Mouse (Mus musculus): Measurements from ENCODE around the gene Rhoc. TPM values are rescaled to one million over a fixed set of nuclear protein-coding genes. Genes with fewer than 3 reads are reported as not detected.

The Rhoc gene
- polyA plus RNA-seq, 1 experiment from 2014 or later: 316 TPM

GRCm38 (mm10) chr3:104791017-104791416, 2.8 kb downstream of the Rhoc start:
- peak overlapping the region; percentile 80; the same call in 1 of the 2 replicates for H3K4me3 ChIP-seq (ENCODE audit: low read depth, low read length)
- H3K4me2 ChIP-seq (replicated peaks; ENCODE audit: low read depth): peak overlapping the region; percentile 86
- H3K9me3 ChIP-seq (ENCODE audit: control insufficient read depth): no peaks in the 10 kb centered on the region
- ATAC-seq: no peak
- no peaks in the 10 kb centered on the region for H3K27me3 ChIP-seq (replicated peaks; ENCODE audit: control insufficient read depth, insufficient read depth, low read length)
- H3K4me1 ChIP-seq (replicated peaks; ENCODE audit: control insufficient read depth, insufficient read depth, low read length): peaks cover 21% of the 10 kb centered on the region
- no peak for TF ChIP-seq CTCF (IDR thresholded peaks at IDR 0.05; ENCODE audit: low read depth)
- peak overlapping the region; percentile 37; the same call in 1 of the 2 replicates for H3K9ac ChIP-seq (ENCODE audit: low read depth, low read length)
- H3K36me3 ChIP-seq (ENCODE audit: control insufficient read depth, insufficient read depth): peaks cover 32% of the 10 kb centered on the region
- H3K27ac ChIP-seq (ENCODE audit: low read depth, low read length): peak overlapping the region; percentile 93
- WGBS: 38% methylated on average over 4 of the region's 4 CpGs

- Histone ChIP-seq H3K9me3 (ENCODE audit: control insufficient read depth) (no peaks in the 10 kb centered on the region), H3K4me2 (replicated peaks; ENCODE audit: low read depth) (peak overlapping the region; percentile 86), H3K9ac (ENCODE audit: low read depth, low read length) (no peak overlapping the region), H3K4me3 (ENCODE audit: low read depth, low read length) (no peak overlapping the region), H3K27ac (ENCODE audit: low read depth, low read length) (peak overlapping the region; percentile 93; the same call in 1 of the 2 replicates), H3K27me3 (replicated peaks; ENCODE audit: control insufficient read depth, insufficient read depth, low read length) (no peaks in the 10 kb centered on the region), H3K36me3 (ENCODE audit: control insufficient read depth, insufficient read depth) (peaks cover 36% of the 10 kb centered on the region), H3K4me1 (replicated peaks; ENCODE audit: control insufficient read depth, insufficient read depth, low read length) (peaks cover 21% of the 10 kb centered on the region)
- ATAC-seq: no peak
- 83% methylated on average over 8 of the region's 8 CpGs for WGBS
- TF ChIP-seq CTCF (IDR thresholded peaks at IDR 0.05; ENCODE audit: low read depth): no peak
These were observed 3.5 kb downstream of the Rhoc start for GRCm38 (mm10) chr3:104791671-104792070.

- Histone ChIP-seq H3K27me3 (replicated peaks; ENCODE audit: control insufficient read depth, insufficient read depth, low read length) (no peaks in the 10 kb centered on the region), H3K4me1 (replicated peaks; ENCODE audit: control insufficient read depth, insufficient read depth, low read length) (peaks cover 21% of the 10 kb centered on the region), H3K4me2 (replicated peaks; ENCODE audit: low read depth) (peak overlapping the region; percentile 13; the same call in 1 of the 2 replicates), H3K9me3 (ENCODE audit: control insufficient read depth) (no peaks in the 10 kb centered on the region), H3K27ac (ENCODE audit: low read depth, low read length) (peak overlapping the region; percentile 46), H3K4me3 (ENCODE audit: low read depth, low read length) (no peak overlapping the region), H3K36me3 (ENCODE audit: control insufficient read depth, insufficient read depth) (peaks cover 44% of the 10 kb centered on the region), H3K9ac (ENCODE audit: low read depth, low read length) (no peak overlapping the region)
- no peak for TF ChIP-seq CTCF (IDR thresholded peaks at IDR 0.05; ENCODE audit: low read depth)
- no peak for ATAC-seq
- 45% methylated on average over 15 of the region's 15 CpGs for WGBS
These were observed 4.4 kb downstream of the Rhoc start for GRCm38 (mm10) chr3:104792360-104793270.

GRCm38 (mm10) chr3:104793871-104794828, 6.0 kb downstream of the Rhoc start:
- Histone ChIP-seq H3K9me3 (ENCODE audit: control insufficient read depth) (no peaks in the 10 kb centered on the region), H3K4me3 (ENCODE audit: low read depth, low read length) (no peak overlapping the region), H3K27ac (ENCODE audit: low read depth, low read length) (peak overlapping the region; percentile 94), H3K4me2 (replicated peaks; ENCODE audit: low read depth) (peak overlapping the region; percentile 24), H3K4me1 (replicated peaks; ENCODE audit: control insufficient read depth, insufficient read depth, low read length) (peaks cover 21% of the 10 kb centered on the region), H3K36me3 (ENCODE audit: control insufficient read depth, insufficient read depth) (peaks cover 52% of the 10 kb centered on the region), H3K9ac (ENCODE audit: low read depth, low read length) (peak overlapping the region; percentile 26; the same call in 1 of the 2 replicates), H3K27me3 (replicated peaks; ENCODE audit: control insufficient read depth, insufficient read depth, low read length) (no peaks in the 10 kb centered on the region)
- 38% methylated on average over 20 of the region's 20 CpGs for WGBS
- TF ChIP-seq CTCF (IDR thresholded peaks at IDR 0.05; ENCODE audit: low read depth): no peak
- ATAC-seq: peak; percentile 50

- ATAC-seq: no peak
- H3K36me3 ChIP-seq (ENCODE audit: control insufficient read depth, insufficient read depth): peaks cover 61% of the 10 kb centered on the region
- WGBS: 37% methylated on average over 12 of the region's 12 CpGs
- H3K4me3 ChIP-seq (ENCODE audit: low read depth, low read length): no peak overlapping the region
- H3K4me2 ChIP-seq (replicated peaks; ENCODE audit: low read depth): peak overlapping the region; percentile 24; the same call in 1 of the 2 replicates
- no peaks in the 10 kb centered on the region for H3K27me3 ChIP-seq (replicated peaks; ENCODE audit: control insufficient read depth, insufficient read depth, low read length)
- H3K9me3 ChIP-seq (ENCODE audit: control insufficient read depth): no peaks in the 10 kb centered on the region
- no peak for TF ChIP-seq CTCF (IDR thresholded peaks at IDR 0.05; ENCODE audit: low read depth)
- peaks cover 21% of the 10 kb centered on the region for H3K4me1 ChIP-seq (replicated peaks; ENCODE audit: control insufficient read depth, insufficient read depth, low read length)
- H3K9ac ChIP-seq (ENCODE audit: low read depth, low read length): peak overlapping the region; percentile 26; the same call in 1 of the 2 replicates
- peak overlapping the region; percentile 94 for H3K27ac ChIP-seq (ENCODE audit: low read depth, low read length)
These were observed 6.8 kb downstream of the Rhoc start for GRCm38 (mm10) chr3:104794953-104795470.
